Mouse (Mus musculus) MEL (cell line): ENCODE data around the gene Isca1.

Experiments
- CHD2 ChIP-seq: IDR thresholded peaks from 2 replicates; pipeline ENCODE4 v1.6.1; 2011; ENCODE audit warnings: low read length, improper control_type of control experiment
- CTCF ChIP-seq, 3 experiments: IDR thresholded peaks in 2 of 3; conservative IDR thresholded peaks in 1 of 3; 2 replicates each; pipeline ENCODE4 v1.5.1; 2011 to 2012; ENCODE audit warnings: low read length in 3 of 3, low read depth in 2 of 3, mild to moderate bottlenecking in 2 of 3, improper control_type of control experiment in 1 of 3, inconsistent platforms in 1 of 3, mixed read lengths in 1 of 3, moderate library complexity in 1 of 3; ENCODE audit not compliant: control insufficient read depth in 1 of 3, insufficient read depth in 1 of 3, poor library complexity in 1 of 3, severe bottlenecking in 1 of 3
- EP300 ChIP-seq, 2 experiments: IDR thresholded peaks; 2 replicates each; pipeline ENCODE4 v1.6.1; 2011; ENCODE audit warnings: improper control_type of control experiment in 2 of 2, low read length in 2 of 2, low read depth in 1 of 2, mild to moderate bottlenecking in 1 of 2
- GATA1 ChIP-seq: IDR thresholded peaks from 2 replicates; pipeline ENCODE4 v1.6.1; 2011; ENCODE audit warnings: low read depth, low read length, improper control_type of control experiment
- MAX ChIP-seq: IDR thresholded peaks from 2 replicates; pipeline ENCODE4 v1.6.1; 2011; ENCODE audit warnings: low read length, improper control_type of control experiment
- MAZ ChIP-seq: IDR thresholded peaks from 2 replicates; pipeline ENCODE4 v1.6.1; 2012; ENCODE audit warnings: low read depth, mild to moderate bottlenecking, inconsistent platforms, low read length, improper control_type of control experiment
- MEF2A ChIP-seq: IDR thresholded peaks from 2 replicates; pipeline ENCODE4 v1.6.1; 2014; ENCODE audit warnings: low read depth, mild to moderate bottlenecking, inconsistent platforms, low read length, improper control_type of control experiment; ENCODE audit not compliant: poor library complexity, insufficient replicate concordance, severe bottlenecking; ENCODE audit errors: extremely low read depth
- MXI1 ChIP-seq: IDR thresholded peaks from 2 replicates; pipeline ENCODE4 v1.6.1; 2011; ENCODE audit warnings: mild to moderate bottlenecking, low read depth, low read length, improper control_type of control experiment
- POLR2A ChIP-seq, 2 experiments: IDR thresholded peaks; 2 replicates each; pipeline ENCODE4 v1.6.1; 2011 to 2012; ENCODE audit warnings: low read length in 2 of 2, mild to moderate bottlenecking in 2 of 2, control low read depth in 1 of 2, improper control_type of control experiment in 1 of 2, low read depth in 1 of 2, moderate library complexity in 1 of 2; ENCODE audit not compliant: control insufficient read depth in 1 of 2, insufficient read depth in 1 of 2, poor library complexity in 1 of 2

DNA sequence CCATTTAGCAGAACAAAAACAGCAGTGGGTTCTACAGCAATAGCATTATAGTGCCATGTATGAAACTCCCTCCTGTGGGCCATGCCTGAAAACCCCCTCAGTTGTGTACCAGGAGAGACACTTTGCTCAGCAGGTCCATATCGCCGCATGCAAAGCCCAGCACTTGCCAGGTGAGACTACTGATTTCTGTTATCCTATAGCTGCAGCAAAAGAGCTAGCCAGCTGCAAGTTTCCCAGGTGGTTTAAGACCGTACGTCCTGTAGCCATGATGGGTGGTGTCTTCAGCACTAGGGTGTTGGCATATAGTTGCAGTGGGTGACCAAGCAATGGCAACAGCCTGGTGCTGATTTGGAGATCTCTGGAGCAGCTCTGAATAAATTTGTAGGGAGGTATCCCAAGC, 30.2 kb downstream of the Isca1 start:
- TF ChIP-seq CTCF (IDR thresholded peaks at IDR 0.05 in 2 of 3, conservative IDR thresholded peaks at IDR 0.05 in 1 of 3; ENCODE audit: control insufficient read depth in 1 of 3, insufficient read depth in 1 of 3, low read depth in 2 of 3, low read length in 3 of 3, poor library complexity in 1 of 3, severe bottlenecking in 1 of 3) (no peak), MAX (no peak), EP300 (IDR thresholded peaks at IDR 0.05; ENCODE audit: low read depth in 1 of 2, low read length in 2 of 2) (no peak), MAZ (no peak), MXI1 (no peak), POLR2A (IDR thresholded peaks at IDR 0.05; ENCODE audit: control insufficient read depth in 1 of 2, insufficient read depth in 1 of 2, low read depth in 1 of 2, low read length in 2 of 2, poor library complexity in 1 of 2) (no peak), CHD2 (no peak), GATA1 (no peak), MEF2A (no peak)
